Mouse (Mus musculus): ENCODE data around the gene Taar7a.

The Taar7a gene

DNA sequence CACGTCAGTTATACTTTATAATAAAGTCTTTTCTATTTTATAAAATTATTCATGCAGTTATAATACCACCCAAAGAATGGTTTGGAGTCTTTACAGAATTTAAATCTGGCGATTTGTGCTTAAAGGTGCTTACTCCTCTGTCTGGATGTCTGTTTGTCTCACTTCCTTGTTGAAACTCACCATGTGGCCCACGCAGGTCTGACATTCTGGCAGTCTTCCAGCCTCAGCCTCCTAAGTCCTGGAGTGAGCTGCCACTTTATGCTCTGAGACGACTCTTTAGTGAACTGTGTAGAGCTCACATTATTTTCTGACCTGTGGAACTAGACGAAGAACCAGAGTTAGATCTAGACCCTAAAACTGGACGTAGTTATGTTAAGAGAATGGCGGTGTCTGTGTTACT lies 45.3 kb downstream of the Taar7a start:
- in situ Hi-C loops (cut with MboI): no loop called here

DNA sequence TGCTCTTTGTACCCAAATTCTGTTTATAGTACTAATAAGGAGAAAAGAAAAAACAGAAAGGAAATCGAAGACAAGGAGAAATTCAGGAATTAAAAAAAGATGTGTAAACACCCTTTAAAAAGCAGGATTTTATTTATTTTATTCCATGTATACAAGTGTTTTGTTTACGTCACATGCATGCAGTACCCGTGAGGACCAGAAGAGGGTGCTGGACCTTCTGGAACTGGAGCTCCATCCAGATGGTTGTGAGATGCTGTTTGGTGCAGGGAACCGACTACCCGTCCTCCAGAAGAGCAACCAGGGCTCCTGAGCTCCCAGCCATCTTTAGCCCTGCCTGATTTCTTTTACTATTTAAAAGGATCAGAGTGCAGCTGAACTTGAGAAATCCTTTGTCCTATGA lies 50.8 kb downstream of the Taar7a start:
- in situ Hi-C loops (cut with MboI): no loop called here
